Mouse (Mus musculus) hematopoietic stem cell, adult 5-6 weeks (primary cell): Measurements from ENCODE around the gene Nf1. TPM values are rescaled to one million over a fixed set of nuclear protein-coding genes. Genes with fewer than 3 reads are reported as not detected.

ENCODE experiments used
- ATAC-seq, 2 experiments: fragments of 125-278 bp in 1 of 2; replicated peaks in 1 of 2; 2 replicates each; pipeline ENCODE4 v1.8.0; 2016 to 2017; ENCODE audit warnings: inconsistent platforms in 2 of 2, mild to moderate bottlenecking in 2 of 2, moderate number of reproducible peaks in 2 of 2, low read depth in 1 of 2, moderate TSS enrichment in 1 of 2; ENCODE audit not compliant: low FRiP score in 2 of 2, poor library complexity in 2 of 2, severe bottlenecking in 2 of 2, insufficient read depth in 1 of 2, low TSS enrichment in 1 of 2
- total RNA-seq: library from RNA; stranded (forward); fragments of 172-1452, 232-1000 nt; gene quantifications from 2 replicates; pipeline ENCODE4 v1.2.3, GENCODE M21; 2017

Gene Nf1
- total RNA-seq, 1 experiment from 2014 or later = 9.9 TPM

GRCm38 (mm10) chr11:79531485-79531884 lies 192.0 kb downstream of the Nf1 start:
- ATAC-seq = no peak

- no peak for ATAC-seq
These were observed 193.8 kb downstream of the Nf1 start for GRCm38 (mm10) chr11:79533311-79533710.

GRCm38 (mm10) chr11:79533950-79534690 lies 194.6 kb downstream of the Nf1 start:
- ATAC-seq = no peak

GRCm38 (mm10) chr11:79535554-79535953 lies 196.1 kb downstream of the Nf1 start:
- ATAC-seq = no peak

GRCm38 (mm10) chr11:79536293-79536692 lies 196.8 kb downstream of the Nf1 start:
- no peak for ATAC-seq

GRCm38 (mm10) chr11:79552622-79553021 lies 213.1 kb downstream of the Nf1 start:
- no peak for ATAC-seq

GRCm38 (mm10) chr11:79560536-79560935 lies 221.0 kb downstream of the Nf1 start:
- no peak for ATAC-seq

GRCm38 (mm10) chr11:79563493-79563892 lies 224.0 kb downstream of the Nf1 start:
- no peak for ATAC-seq

GRCm38 (mm10) chr11:79566947-79567346 lies 227.5 kb downstream of the Nf1 start:
- ATAC-seq = no peak

- no peak for ATAC-seq
These were observed 228.9 kb downstream of the Nf1 start for GRCm38 (mm10) chr11:79568197-79568911.

GRCm38 (mm10) chr11:79570319-79570718 lies 230.8 kb downstream of the Nf1 start:
- no peak for ATAC-seq

- peak; percentile 55 to 72 for ATAC-seq
These were observed 234.3 kb downstream of the Nf1 start for GRCm38 (mm10) chr11:79573836-79574235.

- no peak for ATAC-seq
These were observed 236.0 kb downstream of the Nf1 start for GRCm38 (mm10) chr11:79575383-79576073.

GRCm38 (mm10) chr11:79577741-79578140 lies 238.2 kb downstream of the Nf1 start:
- peak; percentile 75 to 88 for ATAC-seq

- ATAC-seq = no peak
These were observed 241.2 kb downstream of the Nf1 start for GRCm38 (mm10) chr11:79580660-79581059.

GRCm38 (mm10) chr11:79581257-79581656 lies 241.8 kb downstream of the Nf1 start:
- no peak for ATAC-seq

- ATAC-seq = peak; percentile 74 to 87
These were observed 244.7 kb downstream of the Nf1 start for GRCm38 (mm10) chr11:79584191-79584590.
